Mouse (Mus musculus) neural tube, embryonic 11.5 days (tissue): Measurements from ENCODE around the gene S100a13. TPM values are rescaled to one million over a fixed set of nuclear protein-coding genes. Genes with fewer than 3 reads are reported as not detected.

ENCODE experiments used
- ATAC-seq: fragments of 200-750 bp; cut with Nextera tagmentation; 2 replicates; pipeline ENCODE4 v1.8.0; 2017; ENCODE audit warnings: moderate number of reproducible peaks, mild to moderate bottlenecking, moderate TSS enrichment, moderate library complexity; ENCODE audit not compliant: insufficient read depth, low FRiP score, low TSS enrichment
- DNase-seq: peaks from one replicate; pipeline ENCODE4 v3.0.0-alpha.2; 2015; ENCODE audit warnings: low spot score
- H3K27ac ChIP-seq: fragments of 300-500 bp; sonication (generic); 2 replicates; pipeline ENCODE4 v1.5.1; 2014; ENCODE audit warnings: low read depth, mild to moderate bottlenecking, low read length
- H3K27me3 ChIP-seq: fragments of 300-500 bp; sonication (generic); 2 replicates; pipeline ENCODE4 v1.6.1; 2014; ENCODE audit warnings: mild to moderate bottlenecking, low read length, mixed read lengths; ENCODE audit not compliant: control insufficient read depth, insufficient read depth
- H3K36me3 ChIP-seq: fragments of 300-500 bp; sonication (generic); 2 replicates; pipeline ENCODE4 v1.6.1; 2014; ENCODE audit warnings: mild to moderate bottlenecking, low read length, moderate library complexity, mixed read lengths; ENCODE audit not compliant: control insufficient read depth, insufficient read depth
- H3K4me1 ChIP-seq: fragments of 300-500 bp; sonication (generic); 2 replicates; pipeline ENCODE4 v1.6.1; 2014; ENCODE audit warnings: low read length, mixed read lengths; ENCODE audit not compliant: control insufficient read depth, insufficient read depth
- H3K4me2 ChIP-seq: fragments of 300-500 bp; sonication (generic); 2 replicates; pipeline ENCODE4 v1.6.1; 2014; ENCODE audit warnings: low read depth, mild to moderate bottlenecking, moderate library complexity
- H3K4me3 ChIP-seq: fragments of 300-500 bp; sonication (generic); 2 replicates; pipeline ENCODE4 v1.5.1; 2014; ENCODE audit warnings: low read depth, low read length
- H3K9ac ChIP-seq: fragments of 300-500 bp; sonication (generic); 2 replicates; pipeline ENCODE4 v1.6.1; 2014; ENCODE audit warnings: mild to moderate bottlenecking, low read length
- H3K9me3 ChIP-seq: fragments of 300-500 bp; sonication (generic); 2 replicates; pipeline ENCODE4 v1.6.1; 2016; ENCODE audit warnings: low read length; ENCODE audit not compliant: control insufficient read depth
- WGBS: fragments of 180-500 bp; shearing (Covaris S2); extraction: QIAGEN DNeasy Blood & Tissue Kit; methylation state at CpG from one replicate; pipeline ENCODE4 v1.1.7; 2014; 5-methylcytosine and 5-hydroxymethylcytosine counted together
- polyA plus RNA-seq: library from polyadenylated mRNA; unstranded; fragments of >200 nt; fragmentation: Nextera tagmentation; extraction: Ambion mirVana; gene quantifications from 2 replicates; pipeline ENCODE4 v1.2.1, GENCODE M21; 2014

Gene S100a13
- 11.2 and 12.7 TPM in 2 replicates for polyA plus RNA-seq

GRCm38 (mm10) chr3:90513796-90514590, at the start of gene S100a13, which contains the start of gene S100a1:
S100a13 (plus strand) TSS chr3:90514435.
S100a1 (minus strand) TSS chr3:90514392.
- 4% methylated on average over 24 of the region's 25 CpGs for WGBS
- no peaks in the 10 kb centered on the region for H3K27me3 ChIP-seq
- peaks cover 2% of the 10 kb centered on the region; the same call in 1 of the 2 replicates for H3K4me1 ChIP-seq
- ATAC-seq (no peak), DNase-seq (peak; percentile 36)
- peak within 1 kb of the TSS; percentile 25 for H3K4me3 ChIP-seq
- H3K4me2 ChIP-seq: peak within 1 kb of the TSS; percentile 62
- no peaks in the 10 kb centered on the region for H3K36me3 ChIP-seq
- H3K9ac ChIP-seq: peak within 1 kb of the TSS; percentile 45; the same call in 1 of the 2 replicates
- H3K9me3 ChIP-seq: no peaks in the 10 kb centered on the region
- H3K27ac ChIP-seq: no peak within 1 kb of the TSS

- no peaks in the 10 kb centered on the region for H3K36me3 ChIP-seq
- 0 out of 2 replicates have a peak, but pooled peaks cover 3% of the 10 kb centered on the region for H3K4me1 ChIP-seq
- peak overlapping the region; percentile 47 for H3K4me3 ChIP-seq
- ATAC-seq: no peak
- no peaks in the 10 kb centered on the region for H3K9me3 ChIP-seq
- peak overlapping the region; percentile 53 for H3K4me2 ChIP-seq
- peak overlapping the region; percentile 41; the same call in 1 of the 2 replicates for H3K9ac ChIP-seq
- peaks cover 35% of the 10 kb centered on the region for H3K27me3 ChIP-seq
- H3K27ac ChIP-seq: no peak overlapping the region
- WGBS: 11% methylated on average over 37 of the region's 37 CpGs
- DNase-seq: no peak
Measured at GRCm38 (mm10) chr3:90464552-90465080, 49.6 kb upstream of the S100a13 start.

- peak overlapping the region; percentile 47 for H3K4me3 ChIP-seq
- no peaks in the 10 kb centered on the region for H3K9me3 ChIP-seq
- peak overlapping the region; percentile 53 for H3K4me2 ChIP-seq
- ATAC-seq: peak; percentile 54; the same call in 1 of the 2 replicates
- peak; percentile 47 for DNase-seq
- no peaks in the 10 kb centered on the region for H3K36me3 ChIP-seq
- peaks cover 35% of the 10 kb centered on the region for H3K27me3 ChIP-seq
- H3K27ac ChIP-seq: no peak overlapping the region
- 2% methylated on average over 75 of the region's 75 CpGs for WGBS
- peak overlapping the region; percentile 41 for H3K9ac ChIP-seq
- 0 out of 2 replicates have a peak, but pooled peaks cover 3% of the 10 kb centered on the region for H3K4me1 ChIP-seq
Measured at GRCm38 (mm10) chr3:90465081-90465685, 49.1 kb upstream of the S100a13 start.

- no peaks in the 10 kb centered on the region for H3K36me3 ChIP-seq
- peak within 1 kb of the TSS; percentile 47 for H3K4me3 ChIP-seq
- H3K9ac ChIP-seq: peak within 1 kb of the TSS; percentile 41
- H3K4me1 ChIP-seq: 0 out of 2 replicates have a peak, but pooled peaks cover 3% of the 10 kb centered on the region
- H3K4me2 ChIP-seq: peak within 1 kb of the TSS; percentile 53
- WGBS: 0% methylated on average over 21 of the region's 49 CpGs
- ATAC-seq: peak; percentile 56
- peaks cover 35% of the 10 kb centered on the region for H3K27me3 ChIP-seq
- H3K27ac ChIP-seq: no peak within 1 kb of the TSS
- DNase-seq: peak; percentile 38
- H3K9me3 ChIP-seq: no peaks in the 10 kb centered on the region
Measured at GRCm38 (mm10) chr3:90465686-90466310, 48.4 kb upstream of the S100a13 start, which contains the start of gene Npr1. Npr1 (minus strand) TSS chr3:90465866.

- ATAC-seq: peak; percentile 59
- Histone ChIP-seq H3K9ac (no peak overlapping the region), H3K4me3 (peak overlapping the region; percentile 47), H3K4me1 (0 out of 2 replicates have a peak, but pooled peaks cover 3% of the 10 kb centered on the region), H3K4me2 (peak overlapping the region; percentile 53), H3K36me3 (no peaks in the 10 kb centered on the region), H3K27me3 (peaks cover 35% of the 10 kb centered on the region), H3K27ac (no peak overlapping the region), H3K9me3 (no peaks in the 10 kb centered on the region)
- peak; percentile 53 for DNase-seq
- WGBS: under 1% methylated on average over 15 of the region's 15 CpGs
Measured at GRCm38 (mm10) chr3:90466311-90466766, 47.9 kb upstream of the S100a13 start.

GRCm38 (mm10) chr3:90467618-90468300, 46.5 kb upstream of the S100a13 start:
- ATAC-seq: no peak
- WGBS: 94% methylated on average over 10 of the region's 10 CpGs
- no peak for DNase-seq
- Histone ChIP-seq H3K4me3 (no peak overlapping the region), H3K27me3 (peaks cover 34% of the 10 kb centered on the region), H3K4me1 (0 out of 2 replicates have a peak, but pooled peaks cover 3% of the 10 kb centered on the region), H3K4me2 (no peak overlapping the region), H3K36me3 (no peaks in the 10 kb centered on the region), H3K9me3 (no peaks in the 10 kb centered on the region), H3K9ac (no peak overlapping the region), H3K27ac (no peak overlapping the region)

GRCm38 (mm10) chr3:90472213-90472612, 42.0 kb upstream of the S100a13 start:
- Histone ChIP-seq H3K4me2 (no peak overlapping the region), H3K9me3 (no peaks in the 10 kb centered on the region), H3K4me1 (peaks cover 3% of the 10 kb centered on the region), H3K36me3 (no peaks in the 10 kb centered on the region), H3K27ac (no peak overlapping the region), H3K27me3 (no peaks in the 10 kb centered on the region), H3K9ac (no peak overlapping the region), H3K4me3 (no peak overlapping the region)
- DNase-seq: no peak
- no peak for ATAC-seq
- WGBS: 38% methylated on average over 3 of the region's 3 CpGs
